Comparison of ENCODE assay signal across 16 mouse cellular contexts in the genomic region with DNA sequence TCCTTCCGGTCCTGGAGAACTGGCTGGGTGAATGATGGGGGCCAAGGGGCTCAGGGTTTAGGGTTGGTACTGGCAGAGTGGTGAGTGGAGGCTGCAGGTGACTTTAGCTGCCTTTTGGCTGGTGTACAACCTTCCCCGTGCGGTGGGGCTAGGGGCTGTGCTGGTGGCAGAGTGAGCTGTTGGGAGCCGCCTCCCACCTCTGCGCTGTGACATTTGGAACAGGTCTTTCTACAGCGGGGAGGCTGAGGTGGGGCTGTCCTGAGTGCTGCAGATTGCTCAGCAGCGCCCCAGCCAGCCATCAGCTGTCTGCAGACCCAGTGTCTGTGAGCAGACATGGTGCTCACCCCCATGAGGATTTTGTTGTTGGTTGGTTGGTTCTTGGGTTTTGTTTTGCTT. TPM values are rescaled to one million over a fixed set of nuclear protein-coding genes. Genes with fewer than 3 reads are reported as not detected.
DNase-seq lines count a peak whose midpoint lies in the region; ATAC-seq and TF ChIP-seq lines count a peak whose summit lies in the region.
"Had no signal": no experiment of that assay in that cellular context is flagged by ENCODE, and none has a peak within 500 bp of the region (broad histone marks: within the 10 kb centered on the region; RNA-seq: fewer than 3 reads in every experiment).

No protein-coding gene starts in this region.

- no peak for ATAC-seq in embryonic facial prominence, embryonic 12.5 days (ENCODE audit: insufficient number of reproducible peaks, insufficient read depth, low FRiP score, low TSS enrichment)
- ATAC-seq in forebrain, embryonic 13.5 days, result no peak
- ATAC-seq: intestine, postnatal 0 days had no signal

- WGBS in embryonic facial prominence, embryonic 12.5 days, result 30% methylated on average over 7 of the region's 7 CpGs
- 27% methylated on average over 7 of the region's 7 CpGs for WGBS in embryonic facial prominence, embryonic 10.5 days
- WGBS in forebrain, embryonic 13.5 days, result 43% methylated on average over 7 of the region's 7 CpGs
- 38% methylated on average over 7 of the region's 7 CpGs for WGBS in midbrain, embryonic 10.5 days

- no peak overlapping the region for H3K27ac ChIP-seq in embryonic facial prominence, embryonic 12.5 days
- no peak overlapping the region for H3K27ac ChIP-seq in embryonic facial prominence, embryonic 10.5 days (replicated peaks)
- 0 out of 2 replicates have a peak overlapping the region, but pooled peaks have one; percentile 28 for H3K27ac ChIP-seq in forebrain, embryonic 13.5 days
- no peak overlapping the region for H3K27ac ChIP-seq in midbrain, embryonic 10.5 days (replicated peaks)
- H3K27ac ChIP-seq: limb, embryonic 12.5 days had no signal

- H3K9me3 ChIP-seq in embryonic facial prominence, embryonic 12.5 days, result no peaks in the 10 kb centered on the region
- H3K9me3 ChIP-seq in embryonic facial prominence, embryonic 10.5 days, result no peaks in the 10 kb centered on the region
- no peaks in the 10 kb centered on the region for H3K9me3 ChIP-seq in E14TG2a.4 (ENCODE audit: low read length)
- no peaks in the 10 kb centered on the region for H3K9me3 ChIP-seq in forebrain, embryonic 13.5 days (replicated peaks)
- no peaks in the 10 kb centered on the region for H3K9me3 ChIP-seq in midbrain, embryonic 10.5 days (replicated peaks)
- H3K9me3 ChIP-seq: limb, embryonic 12.5 days; megakaryocyte, embryonic 14.5 days had no signal

- H3K4me1 ChIP-seq in embryonic facial prominence, embryonic 12.5 days, result peaks cover 15% of the 10 kb centered on the region; the same call in 1 of the 2 replicates
- peaks cover 40% of the 10 kb centered on the region for H3K4me1 ChIP-seq in embryonic facial prominence, embryonic 10.5 days
- H3K4me1 ChIP-seq in E14TG2a.4 (replicated peaks; ENCODE audit: low read depth, low read length), result peaks cover 43% of the 10 kb centered on the region
- peaks cover 70% of the 10 kb centered on the region for H3K4me1 ChIP-seq in forebrain, embryonic 13.5 days
- H3K4me1 ChIP-seq in midbrain, embryonic 10.5 days, result peaks cover 48% of the 10 kb centered on the region

- H3K27me3 ChIP-seq in embryonic facial prominence, embryonic 12.5 days, result peaks cover 65% of the 10 kb centered on the region
- H3K27me3 ChIP-seq in embryonic facial prominence, embryonic 10.5 days (replicated peaks; ENCODE audit: low read depth, poor library complexity, severe bottlenecking), result peaks cover 75% of the 10 kb centered on the region
- peaks cover 72% of the 10 kb centered on the region for H3K27me3 ChIP-seq in E14TG2a.4 (ENCODE audit: insufficient read depth, low read length)
- no peaks in the 10 kb centered on the region for H3K27me3 ChIP-seq in forebrain, embryonic 13.5 days
- peaks cover 59% of the 10 kb centered on the region for H3K27me3 ChIP-seq in midbrain, embryonic 10.5 days (ENCODE audit: low read depth, poor library complexity, severe bottlenecking)

- H3K4me3 ChIP-seq in embryonic facial prominence, embryonic 12.5 days, result no peak overlapping the region
- H3K4me3 ChIP-seq in embryonic facial prominence, embryonic 10.5 days, result no peak overlapping the region
- peak overlapping the region; percentile 51 for H3K4me3 ChIP-seq in E14TG2a.4 (replicated peaks; ENCODE audit: low read length)
- peak overlapping the region; percentile 83 for H3K4me3 ChIP-seq in forebrain, embryonic 13.5 days
- H3K4me3 ChIP-seq in midbrain, embryonic 10.5 days, result peak overlapping the region; percentile 36; the same call in 1 of the 2 replicates
- H3K4me3 ChIP-seq: limb, embryonic 12.5 days; megakaryocyte, embryonic 14.5 days had no signal

- peak overlapping the region; percentile 15; the same call in 1 of the 2 replicates for H3K9ac ChIP-seq in embryonic facial prominence, embryonic 12.5 days
- peak overlapping the region; percentile 100 for H3K9ac ChIP-seq in forebrain, embryonic 13.5 days
- H3K9ac ChIP-seq: lung, embryonic 14.5 days had no signal

- DNase-seq in embryonic facial prominence, embryonic 10.5 days (ENCODE audit: low spot score), result no peak
- no peak for DNase-seq in midbrain, embryonic 10.5 days (ENCODE audit: low spot score)
- no peak for DNase-seq in urinary bladder, postnatal 10 days (ENCODE audit: low spot score)
- no peak for DNase-seq in thymus, postnatal 10 days (ENCODE audit: low spot score in 2 of 2)
- no peak for DNase-seq in kidney, postnatal 36 days
- DNase-seq: adrenal gland, postnatal 25 days; lung, embryonic 14.5 days; thymus, adult 2 months had no signal

- H3K4me2 ChIP-seq in embryonic facial prominence, embryonic 12.5 days (replicated peaks), result no peak overlapping the region
- peak overlapping the region; percentile 92 for H3K4me2 ChIP-seq in forebrain, embryonic 13.5 days
- H3K4me2 ChIP-seq: limb, embryonic 12.5 days; lung, embryonic 14.5 days had no signal

- no peaks in the 10 kb centered on the region for H3K36me3 ChIP-seq in embryonic facial prominence, embryonic 12.5 days
- H3K36me3 ChIP-seq in embryonic facial prominence, embryonic 10.5 days (replicated peaks), result peaks cover 17% of the 10 kb centered on the region; the same call in 1 of the 2 replicates
- no peaks in the 10 kb centered on the region for H3K36me3 ChIP-seq in E14TG2a.4 (ENCODE audit: insufficient read depth, low read length)
- H3K36me3 ChIP-seq in forebrain, embryonic 13.5 days (ENCODE audit: poor library complexity, severe bottlenecking), result peaks cover 61% of the 10 kb centered on the region
- H3K36me3 ChIP-seq in midbrain, embryonic 10.5 days, result peaks cover 57% of the 10 kb centered on the region
- H3K36me3 ChIP-seq: limb, embryonic 12.5 days had no signal

- no peak for TF ChIP-seq CTCF in E14TG2a.4 (conservative IDR thresholded peaks at IDR 0.05; ENCODE audit: low read length)

RNA-seq across cellular contexts. Expression of gene Lrrc4b, which starts 16.7 kb away (rescaled TPM):
- polyA plus RNA-seq in embryonic facial prominence, embryonic 12.5 days (2016; fragmentation: Nextera tagmentation; extraction: Ambion mirVana), result 2.3 and 2.6 TPM in 2 replicates
- 0.68 and 1.1 TPM in 2 replicates for polyA plus RNA-seq in embryonic facial prominence, embryonic 10.5 days (2016; fragmentation: Nextera tagmentation; extraction: Ambion mirVana)
- 11.6 and 12.6 TPM in 2 replicates for polyA plus RNA-seq in forebrain, embryonic 13.5 days (2015; fragmentation: Nextera tagmentation; extraction: Ambion mirVana)
- polyA plus RNA-seq in midbrain, embryonic 10.5 days (2016; fragmentation: Nextera tagmentation; extraction: Ambion mirVana), result 2.4 and 3.5 TPM in 2 replicates
- polyA plus RNA-seq: C2C12 had no signal

RNA-seq across cellular contexts. Expression of gene Aspdh, which starts 19.7 kb away (rescaled TPM):
- 0.42 and 0.71 TPM in 2 replicates for polyA plus RNA-seq in embryonic facial prominence, embryonic 12.5 days (2016; fragmentation: Nextera tagmentation; extraction: Ambion mirVana)
- 0.64 TPM in 1 of 2 replicates, not detected in the other for polyA plus RNA-seq in embryonic facial prominence, embryonic 10.5 days (2016; fragmentation: Nextera tagmentation; extraction: Ambion mirVana)
- polyA plus RNA-seq in forebrain, embryonic 13.5 days (2015; fragmentation: Nextera tagmentation; extraction: Ambion mirVana), result 3.8 and 4.0 TPM in 2 replicates
- 0.99 and 2.0 TPM in 2 replicates for polyA plus RNA-seq in midbrain, embryonic 10.5 days (2016; fragmentation: Nextera tagmentation; extraction: Ambion mirVana)
- polyA plus RNA-seq: C2C12; spleen, adult 2 months had no signal

RNA-seq across cellular contexts. Expression of gene Josd2, which starts 22.3 kb away (rescaled TPM):
- 80.4 and 85.6 TPM in 2 replicates for polyA plus RNA-seq in embryonic facial prominence, embryonic 12.5 days (2016; fragmentation: Nextera tagmentation; extraction: Ambion mirVana)
- polyA plus RNA-seq in embryonic facial prominence, embryonic 10.5 days (2016; fragmentation: Nextera tagmentation; extraction: Ambion mirVana), result 80.3 and 85.1 TPM in 2 replicates
- polyA plus RNA-seq in forebrain, embryonic 13.5 days (2015; fragmentation: Nextera tagmentation; extraction: Ambion mirVana), result 49.0 and 56.1 TPM in 2 replicates
- 71.6 and 76.8 TPM in 2 replicates for polyA plus RNA-seq in midbrain, embryonic 10.5 days (2016; fragmentation: Nextera tagmentation; extraction: Ambion mirVana)

RNA-seq across cellular contexts. Expression of gene Emc10, which starts 50.8 kb away (rescaled TPM):
- polyA plus RNA-seq in embryonic facial prominence, embryonic 12.5 days (2016; fragmentation: Nextera tagmentation; extraction: Ambion mirVana), result 121 and 124 TPM in 2 replicates
- polyA plus RNA-seq in embryonic facial prominence, embryonic 10.5 days (2016; fragmentation: Nextera tagmentation; extraction: Ambion mirVana), result 82.7 and 85.8 TPM in 2 replicates
- polyA plus RNA-seq in forebrain, embryonic 13.5 days (2015; fragmentation: Nextera tagmentation; extraction: Ambion mirVana), result 101 and 106 TPM in 2 replicates
- 104 and 108 TPM in 2 replicates for polyA plus RNA-seq in midbrain, embryonic 10.5 days (2016; fragmentation: Nextera tagmentation; extraction: Ambion mirVana)

RNA-seq across cellular contexts. Expression of gene Fam71e1, which starts 50.9 kb away (rescaled TPM):
- polyA plus RNA-seq in embryonic facial prominence, embryonic 12.5 days (2016; fragmentation: Nextera tagmentation; extraction: Ambion mirVana), result 20.2 and 22.5 TPM in 2 replicates
- polyA plus RNA-seq in embryonic facial prominence, embryonic 10.5 days (2016; fragmentation: Nextera tagmentation; extraction: Ambion mirVana), result 13.5 and 14.4 TPM in 2 replicates
- 30.1 and 35.0 TPM in 2 replicates for polyA plus RNA-seq in forebrain, embryonic 13.5 days (2015; fragmentation: Nextera tagmentation; extraction: Ambion mirVana)
- polyA plus RNA-seq in midbrain, embryonic 10.5 days (2016; fragmentation: Nextera tagmentation; extraction: Ambion mirVana), result 20.5 and 27.6 TPM in 2 replicates

Comparison
In these comparisons a context has a peak if more than half of its experiments do, and no peak if none do; other contexts are left out.
1. H3K4me3 ChIP-seq: peak in E14TG2a.4 (single experiment), forebrain, embryonic 13.5 days (single experiment) and midbrain, embryonic 10.5 days (single experiment); none in embryonic facial prominence, embryonic 12.5 days (single experiment) and embryonic facial prominence, embryonic 10.5 days (single experiment).